In the genomic region with DNA sequence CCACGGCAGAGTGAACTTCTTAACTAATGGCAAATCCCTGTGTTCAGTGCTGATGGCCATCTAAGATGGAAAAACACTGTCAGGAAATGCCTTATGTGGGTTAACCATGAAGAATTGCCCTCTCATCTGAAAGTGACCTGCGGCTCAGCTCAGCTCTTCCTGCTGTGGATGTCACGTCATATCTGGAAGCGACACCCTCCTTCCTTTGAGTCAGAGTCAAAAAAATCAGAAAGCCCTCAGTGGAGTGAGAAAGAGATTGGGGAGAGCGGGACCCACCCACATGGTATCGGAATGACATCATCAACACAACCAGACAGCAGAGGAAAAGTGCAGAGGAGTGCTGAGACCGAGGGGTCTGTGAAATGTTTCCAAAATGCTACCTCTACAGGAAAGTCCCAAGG, we compare ENCODE assay signal across 8 mouse cellular contexts. TPM values are rescaled to one million over a fixed set of nuclear protein-coding genes. Genes with fewer than 3 reads are reported as not detected.
DNase-seq lines count a peak whose midpoint lies in the region; ATAC-seq and TF ChIP-seq lines count a peak whose summit lies in the region.

No protein-coding gene starts in this region.

- DNase-seq in embryo, embryonic 10.5 days (ENCODE audit: low spot score) = peak; percentile 16
- DNase-seq in embryo, embryonic 9.5 days (ENCODE audit: extremely low spot score) = no peak
- DNase-seq in CD4-positive, CD25-positive, alpha-beta regulatory T cell, adult 2 months (ENCODE audit: low read depth, low spot score) = peak; percentile 77
- DNase-seq in forebrain, postnatal 0 days = no peak
- peak; percentile 42 for DNase-seq in retina, postnatal 1 day
- DNase-seq in urinary bladder, postnatal 25 days (ENCODE audit: low spot score) = no peak
- no peak for DNase-seq in urinary bladder, adult 18-20 months (ENCODE audit: low spot score in 2 of 2)

- peak; percentile 55 for ATAC-seq in forebrain, postnatal 0 days
- ATAC-seq in kidney, embryonic 15.5 days (replicated peaks; ENCODE audit: low FRiP score) = no peak

- no peak for TF ChIP-seq CTCF in forebrain, postnatal 0 days (IDR thresholded peaks at IDR 0.05; ENCODE audit: low read depth)

- H3K27ac ChIP-seq in forebrain, postnatal 0 days (ENCODE audit: low read depth, low read length) = peak overlapping the region; percentile 89
- no peak overlapping the region for H3K27ac ChIP-seq in kidney, embryonic 15.5 days

- peak overlapping the region; percentile 53 for H3K4me2 ChIP-seq in forebrain, postnatal 0 days (ENCODE audit: low read depth)
- H3K4me2 ChIP-seq in kidney, embryonic 15.5 days = peak overlapping the region; percentile 53

- H3K4me3 ChIP-seq in forebrain, postnatal 0 days (ENCODE audit: low read depth, low read length) = 0 out of 2 replicates have a peak overlapping the region, but pooled peaks have one; percentile 19
- no peak overlapping the region for H3K4me3 ChIP-seq in kidney, embryonic 15.5 days (replicated peaks)

- no peaks in the 10 kb centered on the region for H3K9me3 ChIP-seq in forebrain, postnatal 0 days (ENCODE audit: low read length)
- no peaks in the 10 kb centered on the region for H3K9me3 ChIP-seq in kidney, embryonic 15.5 days (replicated peaks)

- 0 out of 2 replicates have a peak overlapping the region, but pooled peaks have one; percentile 14 for H3K9ac ChIP-seq in forebrain, postnatal 0 days
- H3K9ac ChIP-seq in kidney, embryonic 15.5 days = no peak overlapping the region

- no peaks in the 10 kb centered on the region for H3K36me3 ChIP-seq in forebrain, postnatal 0 days (ENCODE audit: insufficient read depth)
- H3K36me3 ChIP-seq in kidney, embryonic 15.5 days = no peaks in the 10 kb centered on the region

- H3K27me3 ChIP-seq in forebrain, postnatal 0 days (ENCODE audit: insufficient read depth, low read length) = no peaks in the 10 kb centered on the region
- H3K27me3 ChIP-seq in kidney, embryonic 15.5 days = no peaks in the 10 kb centered on the region

- peaks cover 30% of the 10 kb centered on the region for H3K4me1 ChIP-seq in forebrain, postnatal 0 days (ENCODE audit: insufficient read depth)
- H3K4me1 ChIP-seq in kidney, embryonic 15.5 days = peaks cover 18% of the 10 kb centered on the region

- WGBS in forebrain, postnatal 0 days = 53% methylated on average over 7 of the region's 7 CpGs
- WGBS in kidney, embryonic 15.5 days = 51% methylated on average over 7 of the region's 7 CpGs

RNA-seq across cellular contexts. Expression of a gene that starts 39.3 kb away (rescaled TPM):
- total RNA-seq in forebrain, postnatal 0 days (2014; rRNA removed) = 228 and 253 TPM in 2 replicates
- polyA plus RNA-seq in forebrain, postnatal 0 days (2015; fragmentation: Nextera tagmentation; extraction: Ambion mirVana) = 251 and 279 TPM in 2 replicates
- 622 and 668 TPM in 2 replicates for polyA plus RNA-seq in kidney, embryonic 15.5 days (2015; fragmentation: Nextera tagmentation; extraction: Ambion mirVana)

RNA-seq across cellular contexts. Expression of a gene that starts 39.4 kb away (rescaled TPM):
- 0.15 and 0.43 TPM in 2 replicates for total RNA-seq in forebrain, postnatal 0 days (2014; rRNA removed)
- 0.05 and 0.19 TPM in 2 replicates for polyA plus RNA-seq in forebrain, postnatal 0 days (2015; fragmentation: Nextera tagmentation; extraction: Ambion mirVana)
- 0.16 TPM in 1 of 2 replicates, not detected in the other for polyA plus RNA-seq in kidney, embryonic 15.5 days (2015; fragmentation: Nextera tagmentation; extraction: Ambion mirVana)

RNA-seq across cellular contexts. Expression of a gene that starts 40.6 kb away (rescaled TPM):
- total RNA-seq in forebrain, postnatal 0 days (2014; rRNA removed) = 2.0 and 2.2 TPM in 2 replicates
- polyA plus RNA-seq in forebrain, postnatal 0 days (2015; fragmentation: Nextera tagmentation; extraction: Ambion mirVana) = 1.7 and 2.0 TPM in 2 replicates
- polyA plus RNA-seq in kidney, embryonic 15.5 days (2015; fragmentation: Nextera tagmentation; extraction: Ambion mirVana) = 18.2 and 20.8 TPM in 2 replicates

RNA-seq across cellular contexts. Expression of a gene that starts 56.4 kb away (rescaled TPM):
- 13.9 and 14.0 TPM in 2 replicates for total RNA-seq in forebrain, postnatal 0 days (2014; rRNA removed)
- 23.5 and 24.9 TPM in 2 replicates for polyA plus RNA-seq in forebrain, postnatal 0 days (2015; fragmentation: Nextera tagmentation; extraction: Ambion mirVana)
- 41.0 and 45.1 TPM in 2 replicates for polyA plus RNA-seq in kidney, embryonic 15.5 days (2015; fragmentation: Nextera tagmentation; extraction: Ambion mirVana)

Comparison
In these comparisons a context has a peak if more than half of its experiments do, and no peak if none do; other contexts are left out.
1. DNase-seq: peak in embryo, embryonic 10.5 days (single experiment), CD4-positive, CD25-positive, alpha-beta regulatory T cell, adult 2 months (single experiment) and retina, postnatal 1 day (single experiment); none in embryo, embryonic 9.5 days (single experiment), forebrain, postnatal 0 days (single experiment), urinary bladder, postnatal 25 days (single experiment) and urinary bladder, adult 18-20 months (0 of 2).